Mouse (Mus musculus): ENCODE results near the gene Olfr1274-ps.
A peak's percentile ranks its signal among the peaks of the same experiment; 100 is the strongest.
"Not testable (repeated sequence)": the region's sequence is repeated elsewhere in the genome, so short reads cannot be mapped to it uniquely, and the experiment has no call there.

Olfr1274-ps gene

GRCm38 (mm10) chr2:90398633-90399107, at the start of gene Olfr1274-ps:
Gene Olfr1274-ps (plus strand): TSS chr2:90398683.
- DNase-seq = not testable (repeated sequence)

- DNase-seq = not testable (repeated sequence)
These were observed 47.4 kb upstream of the Olfr1274-ps start for GRCm38 (mm10) chr2:90351047-90351446.

- not testable (repeated sequence) for DNase-seq
These were observed 46.9 kb upstream of the Olfr1274-ps start for GRCm38 (mm10) chr2:90351540-90351939.

- not testable (repeated sequence) for DNase-seq
These were observed 39.3 kb upstream of the Olfr1274-ps start for GRCm38 (mm10) chr2:90359229-90359628.

GRCm38 (mm10) chr2:90360199-90360598, 38.3 kb upstream of the Olfr1274-ps start:
- not testable (repeated sequence) for DNase-seq

GRCm38 (mm10) chr2:90414110-90414821, 15.8 kb downstream of the Olfr1274-ps start:
- peak; percentile 9 for DNase-seq

- not testable (repeated sequence) for DNase-seq
These were observed 23.8 kb downstream of the Olfr1274-ps start for GRCm38 (mm10) chr2:90422282-90422681.

- DNase-seq = not testable (repeated sequence)
These were observed 26.5 kb downstream of the Olfr1274-ps start for GRCm38 (mm10) chr2:90424937-90425336.

GRCm38 (mm10) chr2:90428988-90429717, 30.7 kb downstream of the Olfr1274-ps start:
- DNase-seq = not testable (repeated sequence)

GRCm38 (mm10) chr2:90429782-90430181, 31.3 kb downstream of the Olfr1274-ps start:
- DNase-seq = not testable (repeated sequence)

- not testable (repeated sequence) for DNase-seq
These were observed 39.0 kb downstream of the Olfr1274-ps start for GRCm38 (mm10) chr2:90437453-90437852.

GRCm38 (mm10) chr2:90440169-90440568, 41.7 kb downstream of the Olfr1274-ps start:
- DNase-seq = not testable (repeated sequence)

GRCm38 (mm10) chr2:90441811-90442210, 43.3 kb downstream of the Olfr1274-ps start:
- DNase-seq = not testable (repeated sequence)

GRCm38 (mm10) chr2:90443811-90444210, 45.3 kb downstream of the Olfr1274-ps start:
- no peak for DNase-seq

GRCm38 (mm10) chr2:90448967-90449740, 50.7 kb downstream of the Olfr1274-ps start:
- no peak for DNase-seq

- DNase-seq = no peak
These were observed 53.9 kb downstream of the Olfr1274-ps start for GRCm38 (mm10) chr2:90452380-90452779.

Data from kidney, postnatal 10 days (tissue).